Mouse (Mus musculus) ovary, postnatal 14 days (tissue): ENCODE measurements at regions not wholly inside any gene's neighbourhood (a gene's known extent, or its start where the extent isn't known, plus 50 kb on each side); places are given as distances from the start of the nearest gene placed in this dataset.

Experiments
- DNase-seq: peaks from one replicate; pipeline ENCODE4 v3.0.0; 2022; ENCODE audit warnings: low spot score

DNA sequence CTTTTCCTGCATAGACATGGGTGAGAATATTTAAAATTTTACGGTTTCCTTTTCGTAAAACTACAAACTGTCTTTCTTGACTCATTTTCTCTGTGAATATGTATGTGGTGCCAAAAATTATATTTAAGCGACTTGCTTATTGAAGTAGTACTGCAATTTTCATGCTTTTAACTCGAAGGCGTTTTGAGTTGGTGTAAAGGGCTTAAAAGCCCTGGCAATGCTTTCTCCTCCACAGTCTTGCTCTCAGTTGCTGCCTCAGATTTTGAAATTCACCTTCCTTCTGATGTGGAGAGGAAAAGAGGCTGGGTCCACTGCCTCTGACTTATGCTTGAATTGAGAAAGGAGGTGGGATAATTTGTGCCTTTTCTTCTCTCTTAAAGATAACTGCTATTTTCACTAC is 629.6 kb upstream of the Nrsn1 start:
- DNase-seq, result no peak

DNA sequence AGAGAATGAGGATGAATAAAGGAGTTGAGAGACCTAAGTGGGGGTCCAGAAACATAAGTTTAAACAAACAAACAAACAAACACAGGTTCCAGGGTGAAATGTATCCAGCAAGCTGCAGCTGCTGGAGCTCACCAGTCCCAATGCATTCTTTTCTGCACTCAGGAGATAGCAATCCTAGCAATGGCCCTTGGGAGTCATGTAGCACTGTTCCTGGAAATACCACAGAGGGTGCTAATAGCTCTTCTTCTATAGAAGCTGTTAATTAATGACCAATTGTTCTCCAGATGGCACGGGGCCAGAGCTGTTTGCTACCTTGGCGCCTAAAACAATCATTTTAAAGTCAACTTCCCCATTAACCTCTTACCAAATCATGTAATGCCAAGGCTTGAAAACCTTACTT is 622.8 kb upstream of the Nrsn1 start:
- DNase-seq, result no peak

DNA sequence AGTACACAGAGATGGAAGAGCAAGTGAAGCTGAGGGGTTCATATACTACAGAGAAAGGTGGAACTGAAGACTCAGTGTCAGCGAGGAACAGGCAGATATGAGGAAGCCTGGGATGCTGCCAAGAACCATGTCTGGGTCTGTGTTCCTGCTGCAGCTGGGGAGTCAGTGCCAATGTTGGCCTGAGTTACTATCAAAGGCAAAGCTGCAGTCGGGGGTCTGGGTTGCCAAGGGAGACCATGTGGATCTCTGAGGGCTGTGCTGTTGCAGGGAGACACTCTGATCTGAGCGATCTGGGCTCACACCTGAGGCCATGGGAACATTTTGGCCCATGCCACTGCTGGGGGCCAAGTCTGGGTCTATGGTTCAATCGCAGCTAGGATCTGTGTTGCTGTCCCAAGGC is 612.5 kb upstream of the Nrsn1 start:
- DNase-seq, result no peak

DNA sequence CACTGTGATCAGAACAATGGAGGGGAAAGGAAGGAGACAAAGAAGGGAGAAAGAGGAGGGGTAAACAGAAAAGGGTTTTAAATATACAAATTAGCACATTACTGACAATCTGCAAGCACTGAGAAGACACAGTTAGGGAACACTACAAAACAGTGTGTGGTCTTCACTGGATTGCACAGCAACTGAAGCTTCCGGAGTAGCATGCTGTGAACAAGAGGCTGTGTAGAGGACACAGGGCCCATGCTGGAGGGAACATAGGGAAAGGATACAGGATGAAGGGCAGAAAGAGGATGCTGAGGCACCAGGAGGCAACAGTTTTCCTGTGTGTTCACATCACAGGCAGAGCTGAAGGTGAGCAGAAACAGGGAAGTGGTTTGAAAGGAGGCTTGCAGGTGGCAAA is 598.6 kb upstream of the Nrsn1 start:
- no peak for DNase-seq

DNA sequence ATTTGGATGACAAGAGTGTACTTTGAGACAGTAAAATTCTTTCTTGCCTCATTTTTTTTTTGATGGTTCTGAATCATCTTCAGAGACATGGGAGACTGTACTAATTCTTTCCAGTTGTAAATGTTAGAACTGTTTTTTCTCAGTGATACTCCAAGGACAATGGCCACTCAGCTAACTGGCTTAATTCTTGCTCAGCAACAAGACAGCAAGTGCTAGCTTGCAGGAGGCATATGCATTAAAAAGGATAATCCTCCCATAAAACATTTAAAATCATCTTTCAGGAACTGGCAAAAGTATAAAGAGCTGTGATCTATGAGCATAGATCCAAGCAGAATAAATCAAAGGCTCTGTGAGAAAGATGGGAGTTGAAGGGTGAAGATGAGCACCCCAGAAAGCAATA is 587.9 kb upstream of the Nrsn1 start:
- no peak for DNase-seq

DNA sequence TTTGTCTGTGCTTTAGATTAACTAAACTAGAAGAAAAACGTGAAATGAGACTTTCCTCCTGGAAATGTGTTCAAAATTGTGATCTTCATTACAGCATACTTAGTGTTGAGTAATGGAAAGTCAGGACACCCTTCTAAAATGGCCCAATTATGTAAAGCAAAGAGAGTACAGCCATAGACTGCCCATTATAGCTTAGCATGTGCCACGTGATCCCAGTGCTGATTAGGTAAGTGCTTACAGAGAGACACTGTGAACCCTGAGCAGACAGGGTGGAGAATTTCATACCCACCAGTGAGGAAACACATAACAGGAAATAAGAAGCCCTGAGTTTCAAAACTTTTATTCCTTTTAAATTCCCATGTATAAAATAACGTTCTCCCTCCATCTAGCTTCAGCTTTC is 587.3 kb upstream of the Nrsn1 start:
- DNase-seq, result no peak

DNA sequence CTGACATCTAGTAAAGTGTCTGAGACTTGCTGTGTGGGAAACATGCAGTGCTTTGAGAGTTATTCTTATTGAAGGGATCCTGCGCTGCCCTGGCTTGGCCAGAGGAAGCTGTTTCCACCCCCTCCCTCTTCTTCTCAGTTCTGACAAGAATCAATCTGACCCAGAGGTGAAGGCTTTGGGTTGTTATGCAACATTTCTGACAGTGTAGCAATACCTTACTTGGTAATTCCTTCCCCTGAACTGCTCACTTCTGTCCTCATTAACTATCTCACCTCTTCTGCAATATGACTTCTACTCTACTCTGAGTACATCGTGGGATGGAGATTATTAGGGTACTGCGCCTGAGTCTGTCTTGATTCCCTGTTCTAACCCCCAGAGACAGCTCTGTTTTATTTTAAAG is 586.8 kb upstream of the Nrsn1 start:
- no peak for DNase-seq

DNA sequence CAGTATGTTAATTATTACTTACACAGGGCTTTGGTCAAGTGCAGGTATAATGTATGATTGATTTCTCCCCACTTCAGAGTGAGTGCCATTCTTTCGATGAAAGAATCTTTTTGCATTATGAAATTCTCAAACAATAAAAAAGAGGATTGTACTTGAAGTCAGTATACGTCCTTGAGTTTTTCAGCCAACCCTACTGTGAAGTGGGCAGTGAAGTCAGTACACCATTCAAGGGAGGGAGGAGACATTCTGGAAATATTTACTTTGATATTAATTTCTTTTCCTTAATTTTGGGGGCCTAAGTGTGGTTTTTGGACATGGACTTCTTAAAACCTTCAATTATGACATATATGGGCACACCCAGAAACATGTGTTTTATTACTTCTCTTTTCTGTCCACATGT is 586.2 kb upstream of the Nrsn1 start:
- no peak for DNase-seq

DNA sequence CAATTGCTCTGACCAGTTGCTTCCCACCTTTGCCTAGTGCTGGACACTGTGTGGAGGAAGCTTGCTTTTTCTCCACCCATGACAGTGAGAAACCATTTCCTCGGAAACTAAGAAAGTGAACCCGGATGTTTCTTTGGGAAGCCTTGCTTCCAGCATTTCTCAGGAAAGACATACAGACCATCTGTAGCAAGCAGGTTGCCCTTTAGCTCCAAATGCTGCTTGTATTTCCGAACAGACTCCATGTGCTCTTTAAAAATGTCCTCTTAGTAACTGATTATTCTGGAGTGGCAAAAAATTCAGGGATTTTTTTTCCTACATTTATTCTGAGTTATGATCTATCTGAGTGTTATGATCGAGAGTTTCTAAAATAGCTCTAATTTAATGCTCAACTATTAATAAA is 577.9 kb upstream of the Nrsn1 start:
- no peak for DNase-seq

DNA sequence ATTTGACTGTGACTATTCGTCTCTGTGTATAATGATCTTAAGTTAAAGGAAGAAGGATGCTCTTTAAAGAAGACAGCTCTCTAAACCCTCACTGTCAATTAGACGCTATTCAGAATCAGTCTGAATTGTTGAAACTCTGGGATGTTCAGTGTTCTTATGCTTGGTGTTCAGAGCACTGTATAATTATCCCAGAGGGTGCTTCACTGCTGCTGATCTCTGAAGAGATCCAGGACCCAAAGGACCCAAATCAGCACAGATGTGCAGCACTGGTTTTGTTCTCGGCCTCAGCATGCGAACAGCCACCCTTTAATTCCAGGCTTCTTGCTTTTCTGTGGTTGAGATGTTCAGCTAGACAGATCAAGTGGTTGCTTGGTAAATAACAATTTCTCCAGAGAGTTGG is 567.9 kb upstream of the Nrsn1 start:
- no peak for DNase-seq

DNA sequence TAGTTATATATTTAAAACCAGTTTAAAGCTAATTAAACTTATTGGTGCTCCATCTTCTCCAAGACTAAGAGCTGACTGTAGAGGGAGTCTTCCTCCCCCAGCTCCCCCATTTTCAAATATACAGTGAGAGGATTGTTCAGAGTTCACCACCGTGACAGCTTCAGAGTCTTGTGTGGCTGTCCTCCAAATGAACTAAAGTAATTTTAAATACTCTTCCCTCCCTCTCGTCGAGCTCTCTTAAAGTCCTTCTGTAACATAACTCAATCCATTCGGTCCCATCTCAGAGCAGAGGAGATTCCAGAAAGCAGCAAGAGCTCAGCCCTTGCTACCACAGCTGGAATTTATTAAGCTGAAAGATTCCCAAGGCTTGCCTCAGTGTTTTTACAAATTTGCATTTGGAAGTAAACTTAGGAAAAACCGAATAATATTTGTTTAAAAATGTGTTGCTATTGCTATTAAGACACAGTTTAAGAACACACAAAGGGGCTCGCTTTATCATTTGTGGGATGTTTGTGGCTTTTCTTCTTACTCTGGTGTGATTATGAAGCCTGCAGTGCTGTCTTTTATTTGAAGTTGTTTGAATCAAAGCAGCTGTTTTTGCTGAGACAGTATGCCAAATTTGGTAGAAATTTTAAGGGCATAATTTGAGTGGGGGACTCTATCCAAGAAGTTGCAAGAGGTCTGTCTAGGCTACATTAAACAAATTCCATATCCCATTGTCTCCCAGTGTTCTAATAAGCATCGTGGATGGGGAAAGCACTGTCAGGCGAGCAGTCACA is 559.0 kb upstream of the Nrsn1 start:
- DNase-seq, result no peak

DNA sequence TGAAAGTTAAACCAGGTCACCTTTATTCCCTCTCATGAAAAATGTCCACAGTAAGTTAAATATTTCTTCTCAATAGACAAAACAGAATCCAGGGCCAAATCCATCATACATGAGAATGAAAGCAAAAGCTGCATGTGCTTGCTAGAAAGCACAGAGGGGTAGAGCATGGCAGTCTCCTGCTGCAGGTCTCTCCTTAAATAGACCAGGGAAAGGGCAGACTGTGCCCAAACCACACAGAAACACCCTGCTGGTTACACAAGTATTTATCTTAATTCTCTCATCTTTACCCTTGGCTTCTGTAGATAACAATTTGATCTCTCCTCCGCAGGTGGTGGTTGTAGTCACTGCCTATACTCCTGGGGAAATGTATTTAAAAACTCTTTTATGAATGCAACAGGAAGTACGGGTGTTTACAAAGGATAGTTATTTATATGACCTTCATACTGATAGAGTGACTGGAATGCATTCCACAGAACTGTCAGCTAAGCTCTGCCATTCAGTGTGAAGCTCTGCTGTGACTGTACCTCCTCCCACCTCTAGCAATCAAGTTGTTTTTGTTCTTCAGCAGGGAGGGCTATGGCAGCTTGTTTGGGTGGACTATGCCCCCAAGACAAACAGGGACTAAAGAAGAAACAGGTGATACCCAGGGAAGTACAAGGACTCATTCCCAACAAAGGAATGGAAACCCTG is 538.4 kb upstream of the Nrsn1 start:
- DNase-seq, result no peak

DNA sequence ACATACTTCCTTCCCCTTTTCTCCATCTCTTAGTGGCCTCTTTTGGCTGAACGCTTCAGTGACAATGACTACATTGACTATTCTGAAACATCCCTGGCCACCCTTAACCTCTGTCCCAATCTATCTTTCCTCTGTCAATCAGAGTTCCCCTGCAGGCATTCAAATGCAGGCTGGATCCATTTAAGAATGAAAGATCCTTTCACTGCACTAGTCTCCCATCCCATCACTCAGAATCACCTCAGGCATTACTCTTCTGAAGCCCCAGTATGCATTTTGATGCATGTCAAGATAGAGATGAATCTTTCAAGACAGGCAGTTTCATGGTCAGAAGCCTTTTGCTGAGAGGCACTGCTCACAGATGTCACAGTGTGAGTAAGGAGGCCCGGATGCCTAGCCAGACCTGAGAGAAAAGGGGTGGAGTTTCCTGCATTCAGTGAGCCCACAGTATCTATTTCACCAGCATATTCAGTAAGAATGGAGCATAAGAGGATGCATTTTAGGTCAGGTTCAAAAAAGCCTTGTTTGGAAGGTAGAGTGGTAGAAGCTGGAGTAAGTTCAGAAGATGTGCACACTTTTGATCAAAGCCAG is 523.0 kb upstream of the Nrsn1 start:
- no peak for DNase-seq

DNA sequence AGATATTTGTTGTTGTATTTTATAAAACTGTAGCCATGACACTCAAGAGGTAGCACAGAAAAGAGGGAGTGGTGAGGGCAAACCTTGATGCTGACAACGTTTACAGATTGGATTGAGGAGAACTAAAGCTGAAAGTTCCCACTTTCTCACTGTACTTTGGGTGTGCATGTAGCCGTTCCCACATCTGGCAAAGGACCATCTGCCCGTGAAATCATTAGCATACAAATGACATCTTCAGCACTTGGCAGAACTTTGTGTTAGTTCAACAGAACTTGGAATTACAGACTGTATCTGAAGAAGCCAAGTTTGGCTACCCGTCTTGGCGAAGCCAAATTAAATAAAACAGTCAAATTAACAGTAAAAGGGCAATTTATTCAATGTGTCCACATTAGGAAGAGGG is 510.9 kb upstream of the Nrsn1 start:
- no peak for DNase-seq

DNA sequence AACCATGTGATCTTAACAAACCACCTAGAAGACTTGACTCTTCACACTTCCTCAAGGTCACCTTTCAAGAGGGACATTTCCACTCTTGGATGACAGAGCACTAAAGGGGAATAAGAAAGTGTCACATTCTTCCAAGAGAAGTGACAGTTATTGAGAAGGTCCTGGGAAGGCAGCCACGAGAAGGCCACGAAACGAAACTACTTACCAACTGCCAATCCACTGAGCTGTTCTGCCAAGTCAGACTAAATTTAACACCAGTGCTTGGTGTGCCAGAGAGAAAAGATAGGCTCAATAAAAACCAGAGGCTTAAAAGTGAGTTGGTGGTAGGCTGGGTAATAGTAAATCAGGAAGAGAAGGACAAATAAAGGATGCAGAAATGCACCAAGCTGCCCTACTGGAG is 507.4 kb upstream of the Nrsn1 start:
- no peak for DNase-seq

DNA sequence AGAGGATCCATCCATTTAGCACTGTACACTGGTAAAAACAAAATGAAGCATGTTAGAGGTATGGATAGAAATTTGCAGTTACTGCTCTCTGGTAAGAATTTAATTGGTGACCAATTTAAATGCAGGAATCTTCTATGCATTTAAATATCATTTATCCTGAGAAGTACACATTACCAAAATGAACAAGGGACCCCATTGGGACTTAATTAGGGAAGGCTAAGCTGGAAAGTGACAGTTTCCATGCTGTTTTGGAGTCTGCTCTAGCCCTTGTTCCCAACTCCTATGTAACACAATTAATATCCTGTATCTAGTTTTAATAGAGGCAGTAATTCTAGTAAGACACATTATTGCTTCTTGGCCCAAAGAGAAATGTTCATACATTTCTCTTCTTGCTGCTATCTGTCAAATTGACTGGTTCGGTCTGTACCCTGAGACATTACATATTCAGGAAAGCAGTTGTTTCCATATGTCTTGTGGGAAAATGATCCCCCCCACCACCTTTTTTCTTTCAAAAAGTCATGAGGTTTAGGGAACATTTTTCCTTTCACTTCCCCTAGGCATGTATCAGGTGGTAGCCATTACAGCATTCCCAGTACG is 504.4 kb upstream of the Nrsn1 start:
- no peak for DNase-seq

DNA sequence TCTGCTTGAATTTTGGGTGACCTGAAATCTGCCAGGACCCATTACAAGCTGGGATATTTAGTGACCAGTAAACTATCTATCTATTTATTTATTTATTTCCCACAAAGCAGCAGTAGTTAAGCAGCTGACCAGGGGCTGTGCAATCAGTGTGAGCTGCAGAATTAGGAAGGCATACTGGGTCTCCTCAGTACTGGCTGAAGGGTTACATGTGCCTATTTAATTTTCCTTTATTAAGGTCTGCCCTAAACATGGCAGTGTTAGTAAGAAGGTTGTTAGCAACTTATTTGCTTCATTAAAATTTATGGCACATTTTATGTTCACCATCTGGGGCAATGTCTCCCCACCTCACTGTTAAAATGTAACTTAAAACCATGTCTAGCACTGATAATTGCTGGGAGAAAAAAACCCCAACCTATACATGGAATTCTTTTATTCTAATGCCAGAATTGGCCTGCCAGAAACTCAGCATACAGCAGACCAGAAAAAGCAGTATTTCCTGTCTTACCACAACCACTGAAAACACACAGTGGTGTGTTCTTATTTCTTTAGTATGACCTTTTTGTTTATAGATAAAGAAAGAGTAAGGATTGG is 484.3 kb upstream of the Nrsn1 start:
- DNase-seq, result no peak

DNA sequence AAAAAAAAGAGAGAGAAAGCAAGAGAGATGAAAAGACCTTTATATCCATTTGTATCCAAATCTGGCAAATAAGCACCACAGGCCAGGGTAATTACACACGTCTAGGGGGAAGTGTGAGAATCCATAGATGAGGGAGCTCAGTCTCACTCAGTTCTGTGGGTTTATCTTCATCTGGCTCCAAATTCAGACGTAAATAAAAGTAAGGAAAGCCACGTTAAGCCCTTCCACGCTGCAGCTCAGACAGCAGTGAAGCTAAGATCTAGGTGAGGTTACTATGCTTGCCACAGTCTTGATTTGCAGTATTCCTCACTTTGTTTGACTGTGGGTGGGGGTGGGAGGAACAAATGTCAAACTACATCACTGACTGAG is 481.1 kb upstream of the Nrsn1 start:
- DNase-seq, result no peak

DNA sequence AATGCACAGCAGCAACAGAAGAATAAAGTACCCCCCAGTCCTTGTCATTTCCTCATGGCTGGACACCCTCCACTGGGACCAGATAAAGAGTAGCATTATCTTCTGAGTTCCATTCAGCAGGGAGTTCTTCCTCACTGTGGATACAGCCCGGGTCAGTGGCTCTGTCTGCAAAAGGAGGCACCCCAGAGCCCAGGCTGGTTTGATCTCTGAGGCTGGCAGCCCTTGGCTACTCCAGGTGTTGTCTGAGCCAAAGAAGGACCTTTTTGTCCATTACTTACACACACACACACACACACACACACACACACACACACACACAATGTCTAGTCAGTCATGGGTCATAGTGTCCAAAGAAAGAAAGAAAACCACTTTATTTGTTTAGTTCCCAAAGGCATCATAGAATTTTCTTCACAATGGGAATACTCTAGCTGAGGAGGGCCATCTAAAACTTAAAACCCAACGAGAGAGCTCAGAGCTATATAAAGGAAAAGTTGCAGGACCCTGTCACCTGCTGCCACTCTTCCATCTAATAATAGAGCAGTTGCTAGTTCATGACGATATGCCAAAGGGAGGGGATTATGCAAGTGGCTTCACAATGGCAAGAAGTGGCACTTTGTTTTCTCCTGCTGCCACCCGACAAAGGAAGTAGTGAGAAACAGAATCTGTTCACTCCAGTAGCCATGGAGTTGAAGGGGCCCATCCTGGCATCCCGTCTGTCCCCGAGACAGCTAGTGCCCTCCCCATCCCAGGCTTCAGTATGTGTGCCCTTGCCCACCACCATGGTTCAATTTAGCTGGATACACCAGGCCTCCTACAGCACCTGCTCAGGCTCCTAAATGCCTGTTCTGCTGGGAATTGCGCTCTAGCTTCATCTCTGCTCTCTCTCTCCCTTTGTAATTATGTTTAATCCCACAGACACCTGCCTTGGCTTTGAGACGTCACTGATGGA is 480.4 kb upstream of the Nrsn1 start:
- DNase-seq, result no peak

DNA sequence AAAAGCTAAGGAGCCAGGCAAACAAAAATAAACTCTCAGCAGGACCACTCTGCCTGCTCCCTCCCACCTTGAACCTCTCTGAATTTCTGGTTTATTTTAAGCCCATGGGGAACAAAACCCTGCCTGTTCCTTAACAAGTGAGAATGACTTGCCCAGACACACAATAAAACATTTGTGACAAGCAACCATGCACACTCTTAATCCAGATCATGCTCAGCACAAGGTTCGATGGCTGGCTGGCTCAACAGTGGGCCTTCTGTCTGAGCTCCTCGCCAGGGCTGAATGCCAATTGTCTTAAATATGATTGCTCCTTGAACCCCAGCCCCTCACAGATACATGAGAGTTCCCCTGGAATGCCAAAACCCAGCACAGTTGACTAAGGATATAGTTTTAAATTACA is 468.3 kb upstream of the Nrsn1 start:
- no peak for DNase-seq

DNA sequence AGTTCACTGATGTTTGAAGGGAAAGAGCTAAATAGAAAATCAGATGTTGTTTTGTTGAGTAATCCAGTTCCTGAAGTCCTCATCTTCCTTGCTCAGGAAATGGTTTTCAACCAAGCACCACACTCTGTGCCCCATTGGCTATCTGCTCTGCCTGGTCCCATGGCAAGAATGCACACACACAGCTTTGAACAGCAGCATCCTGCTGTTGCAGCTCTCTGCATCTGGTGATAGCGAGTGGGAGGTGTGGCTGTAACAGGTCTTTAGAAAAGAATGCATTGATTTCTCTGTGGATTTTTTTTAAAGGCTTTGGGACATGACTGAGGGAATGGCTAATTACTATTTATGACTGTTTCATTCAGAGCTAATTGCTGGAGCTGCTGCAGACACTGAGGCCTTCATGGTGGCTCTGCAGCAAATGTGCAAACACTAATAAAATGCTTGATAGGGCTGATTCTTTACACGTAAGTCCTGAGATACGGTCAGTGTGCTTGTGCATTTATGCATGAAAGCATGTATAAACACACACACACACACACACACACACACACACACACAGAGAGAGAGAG is 459.1 kb upstream of the Nrsn1 start:
- no peak for DNase-seq
